Mouse (Mus musculus) megakaryocyte-erythroid progenitor cell, adult 5-6 weeks (primary cell): ENCODE measurements around the gene Irf5. TPM values are rescaled to one million over a fixed set of nuclear protein-coding genes. Genes with fewer than 3 reads are reported as not detected.

ENCODE experiments used
- ATAC-seq: replicated peaks from 2 replicates; pipeline ENCODE4 v1.8.0; 2016; ENCODE audit warnings: mild to moderate bottlenecking, inconsistent platforms; ENCODE audit not compliant: severe bottlenecking, poor library complexity, low FRiP score, low TSS enrichment
- total RNA-seq, 2 experiments: library from RNA; stranded (forward) in 1 of 2; stranded (reverse) in 1 of 2; fragments of 200-1000, 215-1000 nt in 1 of 2; fragments of >200 nt in 1 of 2; fragmentation: Nextera tagmentation in 1 of 2; gene quantifications; 2 replicates each; pipeline ENCODE4 v1.2.3; 2014 to 2017

Irf5 gene
- total RNA-seq (2014; fragmentation: Nextera tagmentation) (0.59 and 1.1 TPM in 2 replicates), total RNA-seq (2017) (0.99 and 5.9 TPM in 2 replicates)

DNA sequence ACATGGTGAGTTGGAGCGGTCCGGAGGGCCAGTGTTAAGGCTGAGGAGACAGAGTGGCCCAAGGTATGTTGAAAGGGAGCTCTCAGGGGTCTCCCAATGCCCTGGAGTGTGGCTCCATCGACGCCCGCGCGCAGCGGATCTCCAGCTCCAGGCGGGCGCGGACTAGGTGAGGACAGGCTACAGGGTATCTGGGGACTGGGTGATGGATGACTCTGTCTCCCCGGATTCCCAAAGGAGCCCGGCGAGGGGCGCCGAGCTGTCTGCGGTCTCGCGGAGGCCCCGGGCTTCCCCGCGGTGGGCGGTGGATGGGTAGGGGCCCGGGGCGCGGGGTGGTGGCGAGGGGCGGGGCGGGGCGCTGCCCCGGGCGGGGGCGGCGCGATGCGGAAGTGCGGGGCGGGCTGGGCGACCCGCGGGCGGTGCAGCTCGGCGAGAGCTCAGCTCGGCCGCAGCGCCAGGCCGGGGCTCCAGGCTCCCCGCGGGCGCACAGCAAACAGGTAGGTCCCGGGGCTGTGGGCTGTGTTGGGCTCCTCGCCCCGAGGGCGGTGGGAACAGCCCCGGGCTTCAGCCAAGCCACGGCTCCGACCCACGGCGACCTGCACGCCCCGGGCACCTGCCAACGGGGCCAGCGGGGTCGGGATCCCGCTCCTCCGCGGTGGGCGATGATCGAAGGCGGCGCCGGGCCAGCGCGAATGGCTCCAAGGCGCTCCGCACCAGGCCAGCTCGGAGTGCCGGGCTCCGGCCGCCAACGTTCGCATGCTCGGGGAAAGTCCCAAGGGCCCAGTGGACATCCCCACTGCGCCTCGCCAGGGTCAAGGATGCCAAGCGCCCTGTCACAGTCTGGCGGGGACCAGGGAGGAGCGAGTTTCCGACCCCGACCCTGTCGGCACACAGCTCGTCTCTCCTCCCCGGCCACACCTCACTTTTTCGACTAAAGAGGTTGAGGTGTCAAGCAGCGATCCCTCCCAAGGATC lies at the start of gene Irf5:
Gene Irf5 (plus strand): TSS at position 345 of the 971 bp plus-strand sequence.
- ATAC-seq: no peak

DNA sequence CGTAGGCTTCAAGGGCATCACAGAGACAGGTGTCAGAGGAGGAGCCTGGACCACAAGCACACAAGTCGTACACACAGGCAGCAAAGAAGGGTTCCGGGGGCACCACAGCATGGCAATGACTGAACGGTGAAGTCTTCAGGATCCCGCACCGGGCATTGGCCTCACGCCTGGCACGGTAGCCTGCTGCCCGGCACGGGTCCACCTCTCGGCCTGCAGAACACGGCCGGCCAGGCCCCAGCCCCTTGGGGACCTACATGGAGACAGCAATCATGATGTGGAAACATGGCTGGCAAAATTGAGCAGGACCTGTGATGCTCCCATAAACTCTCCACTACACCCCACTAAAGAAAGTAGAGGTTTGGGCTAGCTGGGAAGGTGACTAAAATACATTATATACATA lies 43.7 kb upstream of the Irf5 start:
- no peak for ATAC-seq

DNA sequence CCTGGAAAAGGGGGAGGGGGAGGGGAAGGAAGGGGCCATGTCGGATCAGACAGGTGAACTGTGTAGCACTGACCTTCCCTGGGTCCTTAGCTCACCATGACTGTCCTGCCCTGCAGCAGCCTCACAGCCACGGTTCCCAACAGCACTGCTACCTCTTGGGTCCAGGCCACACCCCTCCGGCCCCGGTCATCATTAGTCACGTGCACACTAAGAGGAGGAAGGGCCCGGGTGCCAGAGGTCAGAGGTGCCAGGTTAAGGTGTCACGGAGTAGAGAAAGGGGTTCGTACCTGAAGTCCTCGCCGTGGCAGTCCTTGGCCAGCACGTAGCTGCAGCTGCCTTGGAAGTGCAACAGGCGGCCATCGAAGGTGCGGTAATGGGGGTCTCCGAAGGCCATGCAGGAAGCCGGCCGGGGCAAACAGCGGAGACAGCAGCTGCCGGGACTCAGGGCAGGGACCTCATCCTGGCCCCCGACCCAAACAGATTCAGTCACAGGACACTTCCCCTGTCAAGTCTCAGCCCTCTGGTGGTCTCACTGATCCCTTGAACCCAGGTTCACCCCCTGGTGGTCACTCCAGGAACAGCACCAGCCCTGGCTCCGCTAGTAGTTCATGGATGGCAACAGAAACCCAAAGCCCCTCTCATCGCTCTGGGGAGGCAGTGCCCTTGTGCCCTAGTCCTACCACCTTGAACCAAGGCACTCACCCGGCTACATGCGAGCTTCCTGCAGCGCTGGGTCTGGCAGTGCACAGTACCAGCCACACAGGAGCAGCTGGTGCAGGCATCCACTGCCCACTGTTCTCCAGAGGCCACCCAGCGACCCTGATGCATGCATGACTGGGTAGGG lies 41.5 kb upstream of the Irf5 start:
- ATAC-seq: peak; percentile 75

DNA sequence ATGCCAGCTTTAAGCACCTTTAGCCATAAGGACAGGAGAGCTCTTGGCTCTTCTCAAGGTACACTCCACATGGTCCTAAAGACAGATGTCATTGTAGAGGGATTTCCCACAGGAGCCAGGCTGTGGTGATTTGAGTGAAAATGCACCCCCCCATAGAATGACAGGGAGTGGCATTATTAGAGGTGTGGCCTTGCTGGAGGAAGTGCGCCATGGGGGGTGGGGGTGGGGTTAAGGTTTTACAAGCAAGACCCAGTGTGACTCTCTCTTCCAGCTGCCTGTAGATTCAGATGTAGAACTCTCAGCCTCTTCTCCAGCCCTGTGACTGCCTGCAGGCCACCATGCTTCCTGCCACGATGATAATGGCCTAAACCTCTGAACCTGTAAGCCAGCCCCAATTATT lies 40.5 kb upstream of the Irf5 start:
- no peak for ATAC-seq

DNA sequence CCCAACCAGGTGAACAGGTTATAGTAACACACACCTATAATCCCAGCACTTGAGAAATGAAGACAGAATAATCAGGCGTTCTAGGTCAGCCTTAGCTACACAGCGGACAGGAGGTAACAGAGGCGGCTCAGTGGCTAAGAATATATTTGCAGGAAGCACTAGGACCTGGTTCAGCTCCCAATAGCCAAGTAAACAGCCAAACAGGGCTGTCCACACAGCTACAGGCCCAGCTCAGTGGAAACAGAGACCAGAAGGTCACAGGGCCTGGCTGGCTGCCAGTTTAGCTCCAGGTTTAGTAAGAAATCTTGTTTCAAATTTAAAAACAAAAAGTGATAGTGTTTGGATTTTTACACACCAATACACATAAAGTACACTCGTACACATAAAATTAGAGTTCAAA lies 32.3 kb upstream of the Irf5 start:
- ATAC-seq: no peak

DNA sequence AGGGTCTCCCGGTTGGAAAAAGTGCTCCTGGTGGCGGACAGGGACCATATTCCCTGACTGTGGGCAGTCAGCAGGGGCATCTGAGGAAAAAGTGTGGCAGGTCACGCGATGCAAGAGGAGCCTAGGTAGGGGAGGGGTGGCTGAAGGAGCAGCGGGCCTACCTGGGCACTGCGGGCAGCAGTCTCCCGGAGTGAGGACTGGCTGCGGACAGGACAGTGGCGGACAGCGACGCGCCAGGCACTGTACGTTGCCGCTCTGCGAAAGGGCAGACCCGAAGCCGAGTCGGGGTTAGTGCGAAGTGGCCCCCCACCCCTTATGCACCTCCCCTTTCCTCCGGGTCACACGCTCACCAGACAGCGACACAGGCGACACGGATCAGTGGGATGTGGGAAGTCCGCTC lies 30.2 kb upstream of the Irf5 start:
- no peak for ATAC-seq

DNA sequence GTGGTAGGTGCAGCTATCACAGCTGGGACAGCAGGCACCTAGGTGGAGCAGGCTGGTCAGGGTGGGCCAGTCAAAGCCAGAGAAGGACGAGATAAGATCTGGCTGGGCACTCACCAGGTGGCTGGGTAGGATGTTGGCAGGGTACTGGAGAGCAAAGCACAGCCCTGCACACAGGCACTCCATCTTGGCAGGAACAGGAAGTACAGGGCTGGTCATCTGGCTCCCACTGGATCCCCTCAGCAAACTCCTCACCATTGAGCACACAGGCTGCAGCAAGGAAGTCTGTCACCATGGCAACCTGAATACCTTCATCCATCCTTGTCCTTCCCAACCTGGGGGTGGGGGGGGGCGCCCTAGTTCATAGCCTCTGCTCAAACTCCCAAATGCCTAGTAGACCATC lies 28.6 kb upstream of the Irf5 start:
- ATAC-seq: no peak

DNA sequence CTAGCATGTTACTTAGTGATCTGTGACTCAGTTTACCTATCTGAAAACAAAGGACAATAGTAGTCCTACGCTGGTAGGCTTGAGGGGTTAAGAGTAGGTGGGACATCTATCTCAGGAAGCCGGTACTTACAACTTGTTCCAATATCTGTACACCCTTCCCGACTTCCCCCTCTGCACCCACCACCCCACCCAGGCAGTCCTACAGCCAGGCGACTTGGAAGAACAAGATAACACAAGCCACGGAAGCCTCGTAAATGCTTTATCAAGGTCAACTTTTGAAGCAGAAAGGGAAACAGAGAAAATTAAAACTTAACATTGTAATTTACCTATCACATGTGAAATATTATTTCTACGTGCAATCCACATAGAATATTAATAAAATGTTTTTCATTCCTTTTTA lies 26.2 kb upstream of the Irf5 start:
- no peak for ATAC-seq

DNA sequence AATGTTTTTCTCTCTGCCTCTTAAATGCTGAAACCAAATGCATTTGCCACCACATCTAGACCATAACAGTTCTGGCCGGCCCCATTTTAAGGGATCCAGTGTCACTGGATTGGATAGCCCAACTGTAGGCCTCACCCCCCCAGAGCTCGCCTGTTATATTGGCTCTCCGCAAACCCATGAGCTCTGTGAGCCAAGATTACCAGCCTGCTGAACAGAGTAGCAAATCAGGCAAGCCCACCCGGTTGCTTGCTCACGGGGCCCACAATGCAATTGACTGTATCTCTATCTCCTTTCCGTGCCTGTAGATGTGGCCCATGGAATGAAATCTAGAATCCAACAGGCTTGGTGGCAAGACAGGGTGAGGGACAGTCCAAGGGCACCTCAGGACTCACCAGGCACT lies 25.6 kb upstream of the Irf5 start:
- no peak for ATAC-seq

DNA sequence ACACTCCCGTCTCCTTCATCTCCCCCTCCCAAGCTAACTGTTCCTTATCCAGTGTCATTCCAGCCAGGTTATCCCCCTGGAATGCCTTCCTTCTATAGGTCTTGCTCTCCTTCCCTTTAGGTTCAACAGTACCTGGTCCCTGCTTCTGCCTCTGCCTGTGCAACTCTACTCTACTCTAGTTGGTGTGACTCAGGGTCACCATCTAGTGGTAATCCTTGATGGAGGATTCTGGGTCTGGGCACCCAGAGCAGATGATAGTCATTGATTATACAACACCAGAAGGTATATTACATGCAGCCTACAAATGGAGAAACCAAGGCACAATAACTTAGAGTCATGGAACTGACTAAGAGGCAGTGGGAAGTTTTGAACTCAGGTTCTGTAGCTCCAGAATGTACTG lies 24.8 kb upstream of the Irf5 start:
- ATAC-seq: no peak

DNA sequence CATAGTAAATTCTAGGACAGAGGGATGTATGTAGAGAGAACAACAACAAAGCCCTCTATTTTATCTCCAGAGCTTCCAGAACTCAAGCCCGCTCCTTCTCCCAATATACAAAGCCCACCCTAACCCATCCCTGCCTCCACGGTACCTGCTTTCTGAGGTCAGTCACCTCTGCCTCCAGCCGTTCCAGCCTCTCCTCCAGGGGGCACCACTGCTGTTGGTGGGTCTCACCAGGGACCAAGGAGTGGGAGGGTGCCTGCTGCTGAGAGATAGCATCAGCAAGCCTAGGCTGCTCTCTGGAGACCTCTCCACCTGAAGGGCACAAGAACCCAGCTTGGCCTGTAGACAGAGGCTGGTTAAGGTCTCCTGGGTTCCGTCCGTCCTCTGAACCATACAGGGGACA lies 20.9 kb upstream of the Irf5 start:
- no peak for ATAC-seq

DNA sequence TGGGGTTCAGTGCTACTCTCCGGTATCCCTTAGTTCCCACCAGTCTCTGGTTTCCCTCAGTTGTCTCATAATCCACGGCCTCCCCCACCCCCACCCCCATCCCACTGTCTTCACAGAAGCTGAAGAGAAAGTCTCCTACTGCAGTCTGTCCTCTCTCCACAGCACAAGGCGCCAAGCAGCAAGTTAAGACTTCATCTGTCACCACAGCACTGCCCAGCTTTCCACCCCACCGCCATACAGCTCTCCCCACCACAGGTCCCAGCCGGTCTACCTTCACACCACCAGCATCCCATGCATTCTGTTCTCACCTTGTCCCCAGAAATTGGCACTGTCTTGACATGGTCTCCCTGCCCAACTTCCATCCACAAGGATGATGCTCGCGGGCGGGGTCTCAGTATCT lies 19.6 kb upstream of the Irf5 start:
- no peak for ATAC-seq

DNA sequence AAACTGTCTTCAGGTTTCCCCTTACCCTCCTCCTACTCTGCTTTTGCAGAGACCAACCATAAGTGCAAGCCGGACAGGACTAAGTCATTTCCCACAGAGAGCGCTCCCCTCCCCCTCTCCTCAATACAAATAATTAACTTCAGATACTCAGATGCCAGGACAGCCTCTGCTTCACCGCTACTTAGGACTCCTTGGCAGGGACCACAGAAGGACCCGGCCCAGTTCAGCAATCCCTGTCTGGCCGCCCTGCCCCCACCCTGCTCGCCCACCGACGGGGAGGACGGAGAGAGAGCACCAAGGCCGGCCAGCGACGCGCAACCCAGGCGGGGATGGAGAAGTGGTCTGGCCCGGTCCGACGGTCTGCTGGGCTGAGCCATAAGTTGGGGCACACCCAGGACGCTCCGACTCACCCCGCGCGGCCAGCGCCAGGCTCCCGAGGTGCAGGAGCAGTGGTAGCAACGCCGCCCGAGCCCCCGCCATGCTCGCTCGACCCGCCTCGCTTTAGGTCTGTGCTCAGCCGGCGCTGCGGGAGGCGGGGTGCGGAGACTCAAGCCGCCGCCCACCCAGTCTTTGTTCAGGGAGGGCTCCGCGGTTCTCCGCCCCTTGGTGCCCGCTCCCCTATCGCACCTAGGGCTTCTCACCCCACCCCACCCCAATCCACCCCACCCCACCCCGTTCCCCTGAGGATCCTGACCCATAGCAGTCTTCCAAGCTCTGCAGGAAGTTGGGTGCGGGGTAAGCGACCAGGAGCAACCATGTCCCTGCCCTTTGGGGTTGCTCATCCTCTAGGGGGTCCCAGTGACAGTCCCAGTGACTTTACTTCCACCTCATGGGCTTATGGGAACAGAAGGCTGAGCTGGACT lies 18.7 kb upstream of the Irf5 start, which contains the start of gene Kcp:
Gene Kcp (minus strand): TSS at position 506 of the 863 bp plus-strand sequence.
- no peak for ATAC-seq

DNA sequence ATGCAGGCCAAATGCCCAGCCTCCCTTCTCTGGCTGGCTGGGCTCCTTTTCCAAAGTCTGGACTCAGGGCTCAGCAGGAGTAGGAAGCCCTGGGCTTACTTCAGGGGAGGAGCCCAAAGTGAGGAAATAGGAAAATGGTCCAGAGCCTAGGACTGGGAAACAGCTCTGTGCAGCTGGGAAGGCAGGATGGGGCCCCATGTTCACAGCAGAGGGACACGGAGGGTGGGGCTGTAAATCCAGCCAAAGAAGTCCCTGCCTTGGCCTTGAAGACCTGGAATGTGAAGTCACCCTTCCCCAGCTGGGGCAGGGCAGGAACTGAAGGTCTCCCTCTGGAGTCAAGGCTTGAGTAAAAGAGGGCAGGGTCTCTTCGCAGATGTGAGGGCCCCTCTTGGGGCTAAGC lies 17.3 kb upstream of the Irf5 start:
- no peak for ATAC-seq

DNA sequence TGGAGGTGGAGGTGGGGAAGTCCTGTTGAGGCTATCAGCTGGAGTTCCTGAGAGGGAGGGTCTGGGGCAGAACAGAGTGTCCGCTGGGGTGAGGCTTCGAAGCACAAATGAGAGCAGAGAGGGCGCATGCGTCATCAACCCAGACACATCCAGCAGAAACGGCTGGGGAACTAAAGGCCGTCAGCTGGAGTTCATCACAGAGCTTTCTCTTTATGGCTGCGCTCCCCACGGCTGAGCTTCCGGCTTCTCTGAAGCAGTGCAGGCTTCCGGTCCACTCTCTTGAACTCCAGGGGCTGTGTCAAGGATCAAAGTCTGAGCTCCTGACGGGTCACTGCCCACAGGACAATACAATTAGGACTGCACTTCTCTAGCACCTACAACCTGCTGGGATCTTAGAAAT lies 13.1 kb upstream of the Irf5 start:
- ATAC-seq: peak; percentile 48; the same call in 1 of the 2 replicates

DNA sequence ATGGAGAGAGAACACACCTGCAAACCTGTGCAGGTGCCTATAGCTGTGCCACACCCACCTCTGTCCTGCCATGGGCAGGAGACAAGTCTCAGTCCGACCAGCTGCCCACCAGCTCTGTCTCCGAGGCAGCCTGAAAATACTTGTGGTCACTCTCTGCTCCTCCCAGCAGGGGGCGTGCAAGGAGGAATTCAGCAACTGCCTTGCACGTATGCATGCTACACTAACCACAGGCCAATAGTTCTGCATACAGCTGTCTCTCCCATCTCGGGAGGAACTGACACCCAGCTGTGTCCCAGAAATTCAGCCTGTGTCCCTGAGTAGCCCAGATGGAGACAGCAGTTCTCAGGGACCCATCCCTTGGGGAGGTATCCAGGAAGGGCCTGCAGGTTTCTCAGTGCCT lies 9.3 kb upstream of the Irf5 start:
- ATAC-seq: peak; percentile 86

DNA sequence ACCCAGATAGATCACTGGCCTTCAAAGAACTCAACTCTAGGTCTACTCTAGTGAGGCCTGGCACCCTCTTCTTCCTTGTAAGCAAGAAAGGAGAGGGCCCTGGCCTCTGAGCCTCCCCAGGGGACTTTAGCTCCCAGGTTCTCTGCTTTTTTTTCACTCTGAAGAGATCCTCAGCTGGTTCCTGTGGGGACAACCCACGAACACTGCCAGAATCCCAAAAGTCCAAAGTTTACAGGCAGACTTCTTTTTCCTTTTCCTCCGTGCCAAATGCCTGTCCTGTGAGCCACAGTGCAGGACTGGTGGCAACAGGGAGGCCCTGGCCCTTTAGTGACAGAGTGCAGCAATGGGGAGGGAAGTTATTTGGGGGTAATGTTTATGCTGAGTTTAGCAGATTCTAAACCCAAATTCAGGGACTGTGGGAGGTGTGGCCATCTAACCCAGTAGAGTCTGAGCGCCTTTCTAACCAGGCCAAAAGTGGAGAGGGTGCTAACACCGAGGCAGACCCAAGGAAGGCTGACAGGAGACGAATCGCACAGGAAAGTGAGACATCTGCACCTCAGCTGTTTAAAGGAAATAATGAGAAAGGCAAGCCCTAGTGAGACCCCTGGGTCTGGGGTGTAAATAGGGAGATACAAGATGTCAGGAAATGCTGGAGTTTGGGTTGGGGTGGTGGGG lies 3.7 kb upstream of the Irf5 start:
- no peak for ATAC-seq

DNA sequence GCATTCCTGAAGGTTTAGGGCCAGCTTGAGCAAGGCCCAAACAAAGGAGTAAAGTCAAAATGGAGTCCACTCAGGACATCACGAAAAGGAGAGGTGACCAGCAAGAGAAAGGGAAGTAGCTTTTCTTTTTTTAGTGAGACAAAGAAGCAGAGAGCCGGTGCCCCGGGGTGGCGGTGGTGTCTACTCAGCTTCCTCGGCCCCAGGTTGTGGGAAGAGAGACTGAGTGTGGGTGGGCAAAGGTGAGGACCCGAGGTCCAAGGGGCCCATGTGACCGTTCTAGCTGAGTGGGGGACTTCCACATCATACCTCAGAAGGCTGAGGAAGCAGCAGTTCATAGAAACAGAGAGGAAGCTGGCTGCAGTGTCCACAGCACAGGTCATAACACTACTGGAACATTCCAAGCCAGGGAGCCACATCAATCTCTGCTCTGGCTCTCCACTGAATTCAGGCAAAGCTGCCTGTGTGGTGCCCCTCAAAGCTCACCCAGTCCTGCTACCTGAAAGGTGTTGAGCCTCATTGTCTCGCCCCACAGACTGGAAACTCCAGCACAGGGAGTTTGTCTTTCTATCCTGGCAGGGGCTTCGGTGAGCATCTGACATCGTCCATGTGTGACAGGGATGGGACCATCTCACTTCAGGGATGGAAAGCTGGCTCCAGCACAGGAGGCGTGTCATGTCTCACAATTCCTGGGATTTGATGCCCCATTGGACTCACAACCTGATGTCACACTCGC lies 3.0 kb upstream of the Irf5 start:
- ATAC-seq: no peak
